Mouse (Mus musculus) naive thymus-derived CD4-positive, alpha-beta T cell, adult 2 months (primary cell): ENCODE results near the gene Kat6b.

Experiments used
- DNase-seq: peaks from one replicate; pipeline ENCODE4 v3.0.0-alpha.2; 2011; ENCODE audit warnings: low read depth

Kat6b gene

GRCm38 (mm10) chr14:21592985-21593750 is 111.9 kb downstream of the Kat6b start:
- DNase-seq = no peak

- no peak for DNase-seq
These were observed 118.4 kb downstream of the Kat6b start for GRCm38 (mm10) chr14:21599446-21600173.

GRCm38 (mm10) chr14:21600174-21600566 is 118.9 kb downstream of the Kat6b start:
- DNase-seq = no peak

- DNase-seq = no peak
These were observed 119.4 kb downstream of the Kat6b start for GRCm38 (mm10) chr14:21600628-21601027.

- DNase-seq = no peak
These were observed 120.9 kb downstream of the Kat6b start for GRCm38 (mm10) chr14:21602166-21602565.

- DNase-seq = no peak
These were observed 121.7 kb downstream of the Kat6b start for GRCm38 (mm10) chr14:21602937-21603336.

GRCm38 (mm10) chr14:21607686-21608085 is 126.5 kb downstream of the Kat6b start:
- DNase-seq = no peak

GRCm38 (mm10) chr14:21608886-21609285 is 127.7 kb downstream of the Kat6b start:
- no peak for DNase-seq

GRCm38 (mm10) chr14:21610224-21610623 is 129.0 kb downstream of the Kat6b start:
- peak; percentile 76 for DNase-seq

- no peak for DNase-seq
These were observed 131.8 kb downstream of the Kat6b start for GRCm38 (mm10) chr14:21613031-21613430.

- no peak for DNase-seq
These were observed 132.9 kb downstream of the Kat6b start for GRCm38 (mm10) chr14:21614103-21614502.

- DNase-seq = no peak
These were observed 134.6 kb downstream of the Kat6b start for GRCm38 (mm10) chr14:21615853-21616252.

GRCm38 (mm10) chr14:21617221-21617980 is 136.2 kb downstream of the Kat6b start:
- no peak for DNase-seq

- DNase-seq = no peak
These were observed 138.7 kb downstream of the Kat6b start for GRCm38 (mm10) chr14:21619951-21620350.

GRCm38 (mm10) chr14:21625946-21626345 is 144.7 kb downstream of the Kat6b start:
- DNase-seq = no peak

- DNase-seq = no peak
These were observed 150.5 kb downstream of the Kat6b start for GRCm38 (mm10) chr14:21631665-21632200.

GRCm38 (mm10) chr14:21636548-21636947 is 155.3 kb downstream of the Kat6b start:
- peak; percentile 59 for DNase-seq

GRCm38 (mm10) chr14:21640806-21641435 is 159.7 kb downstream of the Kat6b start:
- DNase-seq = no peak

GRCm38 (mm10) chr14:21653813-21654212 is 172.6 kb downstream of the Kat6b start:
- DNase-seq = peak; percentile 79

- no peak for DNase-seq
These were observed 177.9 kb downstream of the Kat6b start for GRCm38 (mm10) chr14:21659155-21659554.

GRCm38 (mm10) chr14:21659652-21660051 is 178.4 kb downstream of the Kat6b start:
- peak; percentile 83 for DNase-seq
